Mouse (Mus musculus): ENCODE results near the gene Rfx3.

- no peak for TF ChIP-seq CTCF (IDR thresholded peaks at IDR 0.05; ENCODE audit: control insufficient read depth, insufficient read depth, insufficient replicate concordance, low read depth, low read length)
- no peak for TF ChIP-seq POLR2A (IDR thresholded peaks at IDR 0.05; ENCODE audit: control insufficient read depth, low read depth, low read length)
Measured at GRCm38 (mm10) chr19:28052058-28052457, 41.1 kb upstream of the Rfx3 start.
